Mouse (Mus musculus) bone marrow, adult 2 months (tissue): ENCODE measurements around the gene Slc26a6.

Experiments
- CTCF ChIP-seq: fragments of 200-500 bp; IDR thresholded peaks from 2 replicates; pipeline ENCODE4 v1.5.1; 2011; ENCODE audit warnings: low read length, control low read depth; ENCODE audit not compliant: control insufficient read depth, insufficient read depth
- POLR2A ChIP-seq: fragments of 200-500 bp; IDR thresholded peaks from 2 replicates; pipeline ENCODE4 v1.6.1; 2011; ENCODE audit warnings: low read depth, mild to moderate bottlenecking, control low read depth, low read length, borderline replicate concordance; ENCODE audit not compliant: control insufficient read depth

- TF ChIP-seq POLR2A (no peak), CTCF (no peak)
Observed at GRCm38 (mm10) chr9:108855335-108855734, 2.3 kb downstream of the Slc26a6 start.
